Mouse (Mus musculus) neural tube, embryonic 13.5 days (tissue): ENCODE measurements around the gene Pfkfb4. TPM values are rescaled to one million over a fixed set of nuclear protein-coding genes. Genes with fewer than 3 reads are reported as not detected.
A peak's percentile ranks its signal among the peaks of the same experiment; 100 is the strongest.

ENCODE experiments used
- ATAC-seq: fragments of 200-750 bp; cut with Nextera tagmentation; 2 replicates; pipeline ENCODE4 v1.8.0; 2017; ENCODE audit warnings: low read depth, mild to moderate bottlenecking, moderate TSS enrichment, moderate library complexity
- H3K27ac ChIP-seq: fragments of 300-500 bp; sonication (generic); replicated peaks from 2 replicates; pipeline ENCODE4 v1.5.1; 2015; ENCODE audit warnings: moderate library complexity, mild to moderate bottlenecking, inconsistent platforms
- H3K27me3 ChIP-seq: fragments of 300-500 bp; sonication (generic); 2 replicates; pipeline ENCODE4 v1.6.1; 2015; ENCODE audit warnings: mild to moderate bottlenecking, inconsistent platforms
- H3K36me3 ChIP-seq: fragments of 300-500 bp; sonication (generic); 2 replicates; pipeline ENCODE4 v1.6.1; 2015; ENCODE audit warnings: mild to moderate bottlenecking, inconsistent platforms
- H3K4me1 ChIP-seq: fragments of 300-500 bp; sonication (generic); replicated peaks from 2 replicates; pipeline ENCODE4 v1.6.1; 2015; ENCODE audit warnings: inconsistent platforms
- H3K4me2 ChIP-seq: fragments of 300-500 bp; sonication (generic); 2 replicates; pipeline ENCODE4 v1.6.1; 2015; ENCODE audit warnings: inconsistent platforms, mild to moderate bottlenecking, moderate library complexity
- H3K4me3 ChIP-seq: fragments of 300-500 bp; sonication (generic); 2 replicates; pipeline ENCODE4 v1.5.1; 2015; ENCODE audit warnings: mild to moderate bottlenecking, inconsistent platforms
- H3K9ac ChIP-seq: fragments of 300-500 bp; sonication (generic); 2 replicates; pipeline ENCODE4 v1.6.1; 2015; ENCODE audit warnings: moderate library complexity, mild to moderate bottlenecking, inconsistent platforms
- H3K9me3 ChIP-seq: fragments of 300-500 bp; sonication (generic); 2 replicates; pipeline ENCODE4 v1.6.1; 2016; ENCODE audit warnings: inconsistent platforms
- whole genome bisulfite sequencing: fragments of 180-500 bp; shearing (Covaris S2); methylation state at CpG from one replicate; pipeline ENCODE4 v1.1.7; 2015; 5-methylcytosine and 5-hydroxymethylcytosine counted together
- microRNA counts: library from miRNA; unstranded; fragments of <30 nt; microRNA quantifications from one replicate; lab custom pipeline; 2016
- microRNA-seq: library from miRNA; unstranded; fragments of <30 nt; microRNA quantifications from one replicate; pipeline ENCODE4, GENCODE M21; 2016
- polyA plus RNA-seq: library from polyadenylated mRNA; unstranded; fragments of >200 nt; fragmentation: Nextera tagmentation; extraction: Ambion mirVana; gene quantifications from 2 replicates; pipeline ENCODE4 v1.2.1, GENCODE M21; 2015

The Pfkfb4 gene
- polyA plus RNA-seq, 1 experiment from 2014 or later: 22.4 TPM

- under 1% methylated on average over 57 of the region's 57 CpGs for WGBS
- H3K27me3 ChIP-seq: no peaks in the 10 kb centered on the region
- H3K4me3 ChIP-seq: peak within 1 kb of the TSS; percentile 89
- peak within 1 kb of the TSS; percentile 95 for H3K9ac ChIP-seq
- H3K4me2 ChIP-seq: peak within 1 kb of the TSS; percentile 93
- H3K9me3 ChIP-seq: no peaks in the 10 kb centered on the region
- H3K4me1 ChIP-seq: peaks cover 30% of the 10 kb centered on the region
- peak within 1 kb of the TSS; percentile 76 for H3K27ac ChIP-seq
- H3K36me3 ChIP-seq: peaks cover 36% of the 10 kb centered on the region
- ATAC-seq: peak; percentile 99
These were observed 82.3 kb downstream of the Pfkfb4 start, which contains the start of gene Atrip for GRCm38 (mm10) chr9:109073661-109074573. Atrip (minus strand) TSS chr9:109074124.

- H3K4me1 ChIP-seq: peaks cover 29% of the 10 kb centered on the region
- no peak overlapping the region for H3K27ac ChIP-seq
- H3K27me3 ChIP-seq: no peaks in the 10 kb centered on the region
- H3K36me3 ChIP-seq: peaks cover 25% of the 10 kb centered on the region
- no peak overlapping the region for H3K9ac ChIP-seq
- H3K4me2 ChIP-seq: peak overlapping the region; percentile 95
- peak overlapping the region; percentile 85; the same call in 1 of the 2 replicates for H3K4me3 ChIP-seq
- ATAC-seq: no peak
- WGBS: 97% methylated on average over 3 of the region's 3 CpGs
- H3K9me3 ChIP-seq: no peaks in the 10 kb centered on the region
These were observed 88.9 kb downstream of the Pfkfb4 start for GRCm38 (mm10) chr9:109080516-109080915.

GRCm38 (mm10) chr9:109081749-109082123 lies 90.2 kb downstream of the Pfkfb4 start:
- Histone ChIP-seq H3K4me3 (peak overlapping the region; percentile 85), H3K9me3 (no peaks in the 10 kb centered on the region), H3K36me3 (peaks cover 25% of the 10 kb centered on the region), H3K4me2 (peak overlapping the region; percentile 95), H3K4me1 (peaks cover 29% of the 10 kb centered on the region), H3K27me3 (no peaks in the 10 kb centered on the region), H3K9ac (peak overlapping the region; percentile 92), H3K27ac (peak overlapping the region; percentile 79)
- WGBS: 6% methylated on average over 11 of the region's 11 CpGs
- ATAC-seq: peak; percentile 37

MicroRNAs encoded within 50 kb of the gene (microRNA counts, 519-probe panel; counts per million panel counts)
- microRNA mmu-miR-711 (lab: Ali Mortazavi, UCI): not detected

Small RNA genes within 50 kb of the gene (microRNA-seq; reads per million reads assigned to microRNA genes)
- not detected for gene Mir711

Other genes starting within 250 kb of the Pfkfb4 start
- 183 and 204 TPM in 2 replicates for gene Ip6k2, start 208.0 kb upstream of the Pfkfb4 start, polyA plus RNA-seq
- gene Nckipsd, start 183.4 kb upstream of the Pfkfb4 start, polyA plus RNA-seq: 20.7 and 23.9 TPM in 2 replicates
- gene Celsr3, start 165.5 kb upstream of the Pfkfb4 start, polyA plus RNA-seq: 12.1 and 12.2 TPM in 2 replicates
- gene Slc26a6, start 138.5 kb upstream of the Pfkfb4 start, polyA plus RNA-seq: 12.7 and 13.5 TPM in 2 replicates
- gene Tmem89, start 77.2 kb upstream of the Pfkfb4 start, polyA plus RNA-seq: not detected in 2 replicates
- gene Uqcrc1, start 55.1 kb upstream of the Pfkfb4 start, polyA plus RNA-seq: 399 and 434 TPM in 2 replicates
- 1.7 and 2.2 TPM in 2 replicates for gene Col7a1, start 38.2 kb upstream of the Pfkfb4 start, polyA plus RNA-seq
- gene Ucn2, start 5.8 kb upstream of the Pfkfb4 start, polyA plus RNA-seq: not detected in 2 replicates
- 58.7 and 59.9 TPM in 2 replicates for gene Shisa5, start 46.8 kb downstream of the Pfkfb4 start, polyA plus RNA-seq
- 12.4 and 15.0 TPM in 2 replicates for gene Trex1, start 68.0 kb downstream of the Pfkfb4 start, polyA plus RNA-seq
- gene Atrip, start 82.3 kb downstream of the Pfkfb4 start, polyA plus RNA-seq: 26.3 and 29.5 TPM in 2 replicates
- gene Ccdc51, start 90.7 kb downstream of the Pfkfb4 start, polyA plus RNA-seq: 14.2 and 15.5 TPM in 2 replicates
- gene Tma7, start 90.8 kb downstream of the Pfkfb4 start, polyA plus RNA-seq: 726 and 792 TPM in 2 replicates
- 19.9 and 22.2 TPM in 2 replicates for gene Plxnb1, start 103.6 kb downstream of the Pfkfb4 start, polyA plus RNA-seq
- not detected in 2 replicates for gene Fbxw21, start 170.3 kb downstream of the Pfkfb4 start, polyA plus RNA-seq
- gene Fbxw13, start 204.2 kb downstream of the Pfkfb4 start, polyA plus RNA-seq: 0.23 TPM in 1 of 2 replicates, not detected in the other
- not detected in 2 replicates for gene Fbxw20, start 243.0 kb downstream of the Pfkfb4 start, polyA plus RNA-seq